Mouse (Mus musculus): ENCODE measurements around the gene Ttc9.

Gene Ttc9

GRCm38 (mm10) chr12:81684096-81684495 is 53.0 kb downstream of the Ttc9 start:
- H3K27me3 ChIP-seq (ENCODE audit: control insufficient read depth, insufficient read depth, low read length, poor library complexity, severe bottlenecking) = no peaks in the 10 kb centered on the region
- no peak for DNase-seq (ENCODE audit: low read depth, low spot score)

GRCm38 (mm10) chr12:81685981-81686380 is 54.9 kb downstream of the Ttc9 start:
- DNase-seq (ENCODE audit: low read depth, low spot score) = no peak
- Histone ChIP-seq H3K27me3 (ENCODE audit: control insufficient read depth, insufficient read depth, low read length, poor library complexity, severe bottlenecking) (no peaks in the 10 kb centered on the region), H3K36me3 (ENCODE audit: control insufficient read depth, insufficient read depth, low read length, poor library complexity, severe bottlenecking) (no peaks in the 10 kb centered on the region)

More at GRCm38 (mm10) chr12:81684096-81684495, 53.0 kb downstream of the Ttc9 start:
- H3K36me3 ChIP-seq (ENCODE audit: control insufficient read depth, insufficient read depth, low read length, poor library complexity, severe bottlenecking) = no peaks in the 10 kb centered on the region

GRCm38 (mm10) chr12:81686406-81687117 is 55.5 kb downstream of the Ttc9 start:
- no peaks in the 10 kb centered on the region for H3K36me3 ChIP-seq (ENCODE audit: control insufficient read depth, insufficient read depth, low read length, poor library complexity, severe bottlenecking)
- H3K27me3 ChIP-seq (ENCODE audit: control insufficient read depth, insufficient read depth, low read length, poor library complexity, severe bottlenecking) = no peaks in the 10 kb centered on the region
- no peak for DNase-seq (ENCODE audit: low read depth, low spot score)

- Histone ChIP-seq H3K36me3 (ENCODE audit: control insufficient read depth, insufficient read depth, low read length, poor library complexity, severe bottlenecking) (no peaks in the 10 kb centered on the region), H3K27me3 (ENCODE audit: control insufficient read depth, insufficient read depth, low read length, poor library complexity, severe bottlenecking) (no peaks in the 10 kb centered on the region)
- no peak for DNase-seq (ENCODE audit: low read depth, low spot score)
These were observed 56.8 kb downstream of the Ttc9 start for GRCm38 (mm10) chr12:81687873-81688272.

GRCm38 (mm10) chr12:81688537-81688936 is 57.5 kb downstream of the Ttc9 start:
- H3K27me3 ChIP-seq (ENCODE audit: control insufficient read depth, insufficient read depth, low read length, poor library complexity, severe bottlenecking) = no peaks in the 10 kb centered on the region
- DNase-seq (ENCODE audit: low read depth, low spot score) = no peak

GRCm38 (mm10) chr12:81689505-81690056 is 58.5 kb downstream of the Ttc9 start:
- DNase-seq (ENCODE audit: low read depth, low spot score) = no peak
- no peaks in the 10 kb centered on the region for H3K27me3 ChIP-seq (ENCODE audit: control insufficient read depth, insufficient read depth, low read length, poor library complexity, severe bottlenecking)
- no peaks in the 10 kb centered on the region for H3K36me3 ChIP-seq (ENCODE audit: control insufficient read depth, insufficient read depth, low read length, poor library complexity, severe bottlenecking)

More at GRCm38 (mm10) chr12:81688537-81688936, 57.5 kb downstream of the Ttc9 start:
- no peaks in the 10 kb centered on the region for H3K36me3 ChIP-seq (ENCODE audit: control insufficient read depth, insufficient read depth, low read length, poor library complexity, severe bottlenecking)

GRCm38 (mm10) chr12:81690111-81690510 is 59.1 kb downstream of the Ttc9 start:
- Histone ChIP-seq H3K36me3 (ENCODE audit: control insufficient read depth, insufficient read depth, low read length, poor library complexity, severe bottlenecking) (no peaks in the 10 kb centered on the region), H3K27me3 (ENCODE audit: control insufficient read depth, insufficient read depth, low read length, poor library complexity, severe bottlenecking) (no peaks in the 10 kb centered on the region)
- no peak for DNase-seq (ENCODE audit: low read depth, low spot score)

GRCm38 (mm10) chr12:81690751-81691150 is 59.7 kb downstream of the Ttc9 start:
- no peaks in the 10 kb centered on the region for H3K36me3 ChIP-seq (ENCODE audit: control insufficient read depth, insufficient read depth, low read length, poor library complexity, severe bottlenecking)
- no peaks in the 10 kb centered on the region for H3K27me3 ChIP-seq (ENCODE audit: control insufficient read depth, insufficient read depth, low read length, poor library complexity, severe bottlenecking)
- DNase-seq (ENCODE audit: low read depth, low spot score) = no peak

- Histone ChIP-seq H3K27me3 (ENCODE audit: control insufficient read depth, insufficient read depth, low read length, poor library complexity, severe bottlenecking) (no peaks in the 10 kb centered on the region), H3K36me3 (ENCODE audit: control insufficient read depth, insufficient read depth, low read length, poor library complexity, severe bottlenecking) (no peaks in the 10 kb centered on the region)
- DNase-seq (ENCODE audit: low read depth, low spot score) = no peak
These were observed 60.2 kb downstream of the Ttc9 start for GRCm38 (mm10) chr12:81691177-81691730.

- no peak for DNase-seq (ENCODE audit: low read depth, low spot score)
- Histone ChIP-seq H3K27me3 (ENCODE audit: control insufficient read depth, insufficient read depth, low read length, poor library complexity, severe bottlenecking) (no peaks in the 10 kb centered on the region), H3K36me3 (ENCODE audit: control insufficient read depth, insufficient read depth, low read length, poor library complexity, severe bottlenecking) (no peaks in the 10 kb centered on the region)
These were observed 67.0 kb downstream of the Ttc9 start for GRCm38 (mm10) chr12:81698011-81698410.

GRCm38 (mm10) chr12:81702903-81703302 is 71.9 kb downstream of the Ttc9 start:
- H3K27me3 ChIP-seq (ENCODE audit: control insufficient read depth, insufficient read depth, low read length, poor library complexity, severe bottlenecking) = no peaks in the 10 kb centered on the region
- DNase-seq (ENCODE audit: low read depth, low spot score) = peak; percentile 38

GRCm38 (mm10) chr12:81712618-81713017 is 81.6 kb downstream of the Ttc9 start:
- no peaks in the 10 kb centered on the region for H3K36me3 ChIP-seq (ENCODE audit: control insufficient read depth, insufficient read depth, low read length, poor library complexity, severe bottlenecking)
- H3K27me3 ChIP-seq (ENCODE audit: control insufficient read depth, insufficient read depth, low read length, poor library complexity, severe bottlenecking) = no peaks in the 10 kb centered on the region
- no peak for DNase-seq (ENCODE audit: low read depth, low spot score)

More at GRCm38 (mm10) chr12:81702903-81703302, 71.9 kb downstream of the Ttc9 start:
- no peaks in the 10 kb centered on the region for H3K36me3 ChIP-seq (ENCODE audit: control insufficient read depth, insufficient read depth, low read length, poor library complexity, severe bottlenecking)

Data from splenic B cell, adult 2 months (primary cell).